Mouse (Mus musculus) small intestine, adult 2 months (tissue): ENCODE measurements around the gene Iqgap3.

Experiments used
- CTCF ChIP-seq: fragments of 200-500 bp; IDR thresholded peaks from 2 replicates; pipeline ENCODE4 v1.5.1; 2012; ENCODE audit warnings: low read depth, mild to moderate bottlenecking, control low read depth, inconsistent platforms, low read length, moderate library complexity, mixed read lengths; ENCODE audit not compliant: insufficient replicate concordance, insufficient read length; ENCODE audit errors: extremely low read depth
- POLR2A ChIP-seq: fragments of 200-500 bp; IDR thresholded peaks from 2 replicates; pipeline ENCODE4 v1.6.1; 2012; ENCODE audit warnings: low read depth, mild to moderate bottlenecking, control low read depth, inconsistent platforms, low read length, moderate library complexity

DNA sequence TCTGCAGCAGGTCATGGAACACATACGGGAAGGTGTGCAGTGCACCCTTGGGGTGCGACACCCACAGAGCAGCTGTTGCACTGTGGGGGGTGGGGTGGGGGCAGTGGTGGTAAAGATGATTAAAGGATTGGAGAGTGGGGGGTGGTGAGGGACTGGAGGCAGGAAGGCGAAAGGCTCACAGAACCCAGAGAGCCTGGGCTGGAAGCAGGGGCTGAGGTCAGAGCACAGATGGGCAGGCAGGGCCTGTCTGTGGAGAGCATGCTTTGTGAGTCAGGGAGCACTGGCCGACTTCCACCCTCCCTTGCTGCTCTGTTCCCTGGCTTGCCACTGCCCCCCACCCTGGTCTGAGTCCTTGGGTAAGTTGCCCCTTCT, 63.6 kb downstream of the Iqgap3 start:
- TF ChIP-seq CTCF (no peak), POLR2A (no peak)
